Mouse (Mus musculus): ENCODE measurements around the gene Umps.

Gene Umps

GRCm38 (mm10) chr16:33966538-33967282 is at the start of gene Umps:
Gene Umps (minus strand): TSS chr16:33967038.
- DNase-seq (ENCODE audit: low spot score) = peak; percentile 81

- DNase-seq (ENCODE audit: low spot score) = no peak
Measured at GRCm38 (mm10) chr16:34011991-34012845, 45.4 kb upstream of the Umps start.

- no peak for DNase-seq (ENCODE audit: low spot score)
Measured at GRCm38 (mm10) chr16:34009567-34009966, 42.7 kb upstream of the Umps start.

GRCm38 (mm10) chr16:34005986-34006385 is 39.1 kb upstream of the Umps start:
- DNase-seq (ENCODE audit: low spot score) = no peak

- no peak for DNase-seq (ENCODE audit: low spot score)
Measured at GRCm38 (mm10) chr16:34004128-34004578, 37.3 kb upstream of the Umps start.

- DNase-seq (ENCODE audit: low spot score) = no peak
Measured at GRCm38 (mm10) chr16:34003566-34004127, 36.8 kb upstream of the Umps start.

GRCm38 (mm10) chr16:34000715-34001114 is 33.9 kb upstream of the Umps start:
- DNase-seq (ENCODE audit: low spot score) = no peak

- peak; percentile 45 for DNase-seq (ENCODE audit: low spot score)
Measured at GRCm38 (mm10) chr16:33999388-33999787, 32.5 kb upstream of the Umps start.

GRCm38 (mm10) chr16:33998011-33998410 is 31.2 kb upstream of the Umps start:
- DNase-seq (ENCODE audit: low spot score) = no peak

GRCm38 (mm10) chr16:33996030-33996429 is 29.2 kb upstream of the Umps start:
- peak; percentile 63 for DNase-seq (ENCODE audit: low spot score)

- DNase-seq (ENCODE audit: low spot score) = no peak
Measured at GRCm38 (mm10) chr16:33995496-33995895, 28.7 kb upstream of the Umps start.

GRCm38 (mm10) chr16:33994321-33994720 is 27.5 kb upstream of the Umps start:
- DNase-seq (ENCODE audit: low spot score) = no peak

- DNase-seq (ENCODE audit: low spot score) = no peak
Measured at GRCm38 (mm10) chr16:33990712-33991111, 23.9 kb upstream of the Umps start.

GRCm38 (mm10) chr16:33989106-33989505 is 22.3 kb upstream of the Umps start:
- no peak for DNase-seq (ENCODE audit: low spot score)

GRCm38 (mm10) chr16:33988358-33989012 is 21.6 kb upstream of the Umps start:
- peak; percentile 58 for DNase-seq (ENCODE audit: low spot score)

GRCm38 (mm10) chr16:33986993-33987392 is 20.2 kb upstream of the Umps start:
- DNase-seq (ENCODE audit: low spot score) = no peak

- no peak for DNase-seq (ENCODE audit: low spot score)
Measured at GRCm38 (mm10) chr16:33985372-33985771, 18.5 kb upstream of the Umps start.

- DNase-seq (ENCODE audit: low spot score) = no peak
Measured at GRCm38 (mm10) chr16:33983712-33984111, 16.9 kb upstream of the Umps start.

GRCm38 (mm10) chr16:33979855-33980254 is 13.0 kb upstream of the Umps start:
- no peak for DNase-seq (ENCODE audit: low spot score)

- no peak for DNase-seq (ENCODE audit: low spot score)
Measured at GRCm38 (mm10) chr16:33967283-33967640, 424 bp upstream of the Umps start.

- no peak for DNase-seq (ENCODE audit: low spot score)
Measured at GRCm38 (mm10) chr16:33965878-33966537, 830 bp downstream of the Umps start.

GRCm38 (mm10) chr16:33963509-33963908 is 3.3 kb downstream of the Umps start:
- DNase-seq (ENCODE audit: low spot score) = no peak

Data from urinary bladder, postnatal 25 days (tissue).